Mouse (Mus musculus): ENCODE data around the gene Cby1.

GRCm38 (mm10) chr15:79687175-79687574 lies 28.2 kb downstream of the Cby1 start:
- TF ChIP-seq GATA1 (IDR thresholded peaks at IDR 0.05; ENCODE audit: low read length) (no peak), TAL1 (IDR thresholded peaks at IDR 0.05; ENCODE audit: low read length) (no peak)

All from erythroblast, embryonic 14.5 days (primary cell).